Mouse (Mus musculus) heart, embryonic 12.5 days (tissue): ENCODE measurements at regions not wholly inside any gene's neighbourhood (a gene's known extent, or its start where the extent isn't known, plus 50 kb on each side); places are given as distances from the start of the nearest gene placed in this dataset.
A peak's percentile ranks its signal among the peaks of the same experiment; 100 is the strongest.

Experiments
- ATAC-seq: fragments of 200-750 bp; cut with Nextera tagmentation; 2 replicates; pipeline ENCODE4 v1.8.0; 2017; ENCODE audit warnings: moderate TSS enrichment, moderate library complexity; ENCODE audit not compliant: insufficient number of reproducible peaks, low FRiP score
- H3K27ac ChIP-seq: fragments of 300-500 bp; sonication (generic); 2 replicates; pipeline ENCODE4 v1.5.1; 2016; ENCODE audit warnings: mild to moderate bottlenecking, moderate library complexity; ENCODE audit not compliant: poor library complexity, severe bottlenecking
- H3K27me3 ChIP-seq: fragments of 300-500 bp; sonication (generic); replicated peaks from 2 replicates; pipeline ENCODE4 v1.6.1; 2016; ENCODE audit warnings: mild to moderate bottlenecking, moderate library complexity
- H3K36me3 ChIP-seq: fragments of 300-500 bp; sonication (generic); 2 replicates; pipeline ENCODE4 v1.6.1; 2016; ENCODE audit warnings: mild to moderate bottlenecking, moderate library complexity
- H3K4me1 ChIP-seq: fragments of 300-500 bp; sonication (generic); replicated peaks from 2 replicates; pipeline ENCODE4 v1.6.1; 2016; ENCODE audit warnings: mild to moderate bottlenecking
- H3K4me2 ChIP-seq: fragments of 300-500 bp; sonication (generic); 2 replicates; pipeline ENCODE4 v1.6.1; 2016; ENCODE audit warnings: mild to moderate bottlenecking, moderate library complexity
- H3K4me3 ChIP-seq: fragments of 300-500 bp; sonication (generic); 2 replicates; pipeline ENCODE4 v1.5.1; 2016; ENCODE audit warnings: mild to moderate bottlenecking
- H3K9ac ChIP-seq: fragments of 300-500 bp; sonication (generic); 2 replicates; pipeline ENCODE4 v1.6.1; 2016; ENCODE audit warnings: mild to moderate bottlenecking, moderate library complexity
- H3K9me3 ChIP-seq: fragments of 300-500 bp; sonication (generic); replicated peaks from 2 replicates; pipeline ENCODE4 v1.6.1; 2016; ENCODE audit warnings: mild to moderate bottlenecking, moderate library complexity
- WGBS: fragments of 180-500 bp; shearing (Covaris S2); methylation state at CpG from one replicate; pipeline ENCODE4 v1.1.7; 2016; 5-methylcytosine and 5-hydroxymethylcytosine counted together

- H3K27me3 ChIP-seq: no peaks in the 10 kb centered on the region
- no peak overlapping the region for H3K9ac ChIP-seq
- H3K36me3 ChIP-seq: no peaks in the 10 kb centered on the region
- no peak overlapping the region for H3K4me3 ChIP-seq
- no peak for ATAC-seq
- no peak overlapping the region for H3K27ac ChIP-seq
- H3K4me1 ChIP-seq: no peaks in the 10 kb centered on the region
- 46% methylated on average over 5 of the region's 5 CpGs for WGBS
- no peaks in the 10 kb centered on the region for H3K9me3 ChIP-seq
- peak overlapping the region; percentile 7; the same call in 1 of the 2 replicates for H3K4me2 ChIP-seq
Measured at GRCm38 (mm10) chrX:119852436-119852835, 74.6 kb upstream of the Pabpc5 start.
